Mouse (Mus musculus) yolk sac, embryonic 10.5 days (tissue): Measurements from ENCODE around the gene Ncoa5.

Experiments
- DNase-seq: peaks from one replicate; pipeline ENCODE4 v3.0.0-alpha.2; 2017; ENCODE audit warnings: low spot score

Gene Ncoa5

DNA sequence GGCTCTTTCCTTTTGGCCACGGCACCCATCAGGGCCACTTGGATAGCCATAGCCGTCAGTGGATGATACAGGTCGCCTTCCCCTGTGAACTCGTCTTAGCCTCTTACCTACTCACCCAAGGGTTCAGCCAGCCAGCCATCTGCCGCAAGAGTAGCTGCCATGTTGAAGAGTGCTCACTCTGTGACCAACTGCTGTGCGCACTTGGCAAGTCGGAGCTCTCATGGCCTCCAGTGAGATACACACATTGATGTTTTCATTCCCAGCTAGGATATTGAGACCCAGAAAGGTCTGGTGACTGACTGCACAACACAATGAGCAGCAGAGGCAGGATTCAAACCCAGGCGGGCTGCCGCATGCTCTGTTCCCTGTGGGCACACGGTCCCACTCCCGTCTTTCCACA is 40.5 kb downstream of the Ncoa5 start:
- DNase-seq, result no peak

- DNase-seq, result no peak
Measured at GRCm38 (mm10) chr2:164991808-164992207, 42.9 kb downstream of the Ncoa5 start.

- DNase-seq, result no peak
Measured at GRCm38 (mm10) chr2:164991111-164991510, 43.6 kb downstream of the Ncoa5 start.

GRCm38 (mm10) chr2:164988777-164989176 is 45.9 kb downstream of the Ncoa5 start:
- no peak for DNase-seq

DNA sequence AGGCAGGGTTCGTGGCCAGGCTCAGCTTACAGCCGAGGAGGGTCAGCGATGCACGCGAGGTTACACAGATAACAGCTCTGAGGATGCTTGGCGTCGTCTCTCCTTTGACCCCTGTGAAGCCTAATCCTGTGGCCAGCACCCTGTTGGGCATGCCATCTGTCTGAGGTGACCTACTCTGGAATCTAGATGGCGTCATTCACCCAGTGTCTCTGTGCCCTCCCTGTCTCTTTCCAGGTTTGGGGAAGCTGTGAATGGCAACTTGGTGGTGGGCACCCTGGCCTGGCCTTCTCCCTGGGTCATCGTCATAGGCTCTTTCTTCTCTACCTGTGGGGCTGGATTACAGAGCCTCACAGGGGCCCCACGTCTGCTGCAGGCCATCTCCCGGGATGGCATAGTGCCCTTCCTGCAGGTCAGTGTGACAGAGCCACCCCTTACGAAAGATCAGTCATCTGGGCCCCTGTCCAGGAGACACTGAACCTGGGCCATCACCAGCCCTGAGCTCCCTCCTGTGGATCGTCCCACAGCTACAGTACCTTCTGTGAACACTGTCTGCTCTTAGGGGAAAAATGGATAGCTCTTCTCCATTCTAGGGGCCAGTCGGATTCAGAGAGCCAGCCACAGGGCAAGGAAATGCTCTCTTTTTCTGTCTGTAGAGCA is 48.2 kb downstream of the Ncoa5 start:
- DNase-seq, result no peak

- DNase-seq, result no peak
Measured at GRCm38 (mm10) chr2:164985962-164986361, 48.7 kb downstream of the Ncoa5 start.

GRCm38 (mm10) chr2:164979749-164980148 is 54.9 kb downstream of the Ncoa5 start:
- peak; percentile 33 for DNase-seq

DNA sequence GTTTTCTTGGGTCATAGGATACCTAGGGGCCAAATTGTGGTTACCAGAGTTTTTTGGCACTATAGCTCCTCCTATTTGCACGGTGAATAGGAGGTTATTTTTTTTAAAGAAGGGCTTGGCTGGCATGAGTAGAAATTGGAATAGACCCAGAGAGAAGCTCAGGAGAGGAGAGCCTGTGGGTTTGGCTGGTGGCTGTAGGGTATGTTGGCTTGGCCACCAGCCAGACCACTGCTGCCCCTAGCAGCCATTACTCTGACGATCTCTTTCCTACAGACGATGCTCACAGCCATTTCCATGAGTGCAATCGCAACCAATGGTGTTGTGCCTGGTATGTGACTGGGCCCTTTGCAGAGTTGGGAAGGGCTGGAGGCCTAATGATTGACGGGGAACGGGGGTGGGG is 59.1 kb downstream of the Ncoa5 start:
- no peak for DNase-seq

- no peak for DNase-seq
Measured at GRCm38 (mm10) chr2:164972646-164973045, 62.0 kb downstream of the Ncoa5 start.

DNA sequence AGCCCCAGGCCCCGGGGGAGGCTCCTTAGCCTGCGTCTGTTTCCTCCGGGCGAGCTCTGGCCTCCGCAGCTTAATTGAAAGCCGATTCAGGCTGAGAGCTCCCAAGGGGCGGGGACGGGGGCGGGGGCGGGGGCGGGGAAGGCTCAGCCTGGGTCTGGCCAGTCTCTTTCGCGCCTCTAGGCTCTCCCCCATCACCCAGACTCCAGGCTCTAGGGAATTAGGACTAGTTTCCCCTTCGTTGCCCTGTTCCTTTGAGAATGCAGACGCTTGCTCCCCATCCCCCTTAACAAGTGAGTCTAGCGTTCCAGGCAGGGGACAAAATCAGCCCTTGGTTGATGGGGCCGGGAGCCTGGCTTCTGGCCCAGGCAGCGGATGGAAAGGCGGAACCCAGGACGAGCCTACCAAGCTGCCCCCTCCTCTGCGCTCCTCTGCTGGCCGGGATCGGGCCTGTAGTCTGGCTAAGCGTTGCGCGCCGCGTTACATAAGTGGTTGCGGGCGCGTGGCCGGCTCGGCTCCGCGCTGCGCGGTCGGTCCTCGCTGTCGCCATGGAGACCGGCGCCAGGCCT is 64.0 kb downstream of the Ncoa5 start:
- DNase-seq, result no peak

DNA sequence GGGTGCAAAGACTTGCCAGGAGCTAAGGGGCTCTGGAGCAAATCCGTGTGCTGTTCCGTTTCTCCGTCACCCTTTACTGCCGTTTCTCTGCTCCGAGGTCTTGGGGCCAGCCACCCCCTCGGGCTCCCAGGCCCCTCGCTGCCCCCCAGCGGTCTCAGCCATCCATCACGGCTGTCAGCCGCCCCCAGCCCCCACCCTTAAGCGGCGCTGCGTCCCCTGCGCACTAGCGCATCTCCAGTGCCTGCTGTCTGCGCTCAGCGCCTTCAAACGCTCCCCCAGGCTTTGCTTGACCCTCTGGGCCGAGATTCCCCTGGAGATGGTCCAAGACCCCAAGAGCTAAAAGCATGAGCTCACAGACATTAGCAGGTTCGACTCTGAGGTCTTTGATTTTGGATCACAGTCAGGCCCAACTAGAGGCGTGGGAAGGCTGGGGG is 65.3 kb downstream of the Ncoa5 start:
- DNase-seq, result no peak

DNA sequence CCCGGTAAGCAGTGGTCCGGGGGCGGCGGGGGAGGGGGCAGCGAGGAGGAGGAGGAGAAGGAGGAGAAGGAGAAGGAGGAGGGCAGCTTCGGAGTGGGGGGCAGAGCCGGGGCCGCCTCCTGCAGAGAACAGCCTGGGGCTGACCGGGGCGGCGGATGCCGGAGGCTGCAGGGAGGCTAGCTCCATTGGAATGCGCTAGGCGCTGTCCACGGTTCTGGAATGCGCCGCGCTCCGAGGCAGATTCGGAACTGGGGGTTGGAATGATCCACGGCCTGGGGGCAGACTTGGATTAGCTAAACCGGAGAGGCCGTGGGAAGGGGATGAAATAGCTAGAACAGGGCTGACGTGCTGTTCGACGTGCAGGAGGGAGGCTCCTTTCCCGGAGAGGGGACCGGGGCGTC is 66.2 kb downstream of the Ncoa5 start:
- DNase-seq, result peak; percentile 73

- no peak for DNase-seq
Measured at GRCm38 (mm10) chr2:164967761-164968440, 66.8 kb downstream of the Ncoa5 start.

- no peak for DNase-seq
Measured at GRCm38 (mm10) chr2:164967193-164967592, 67.5 kb downstream of the Ncoa5 start.

GRCm38 (mm10) chr2:164966381-164966780 is 68.3 kb downstream of the Ncoa5 start:
- DNase-seq, result peak; percentile 34

- DNase-seq, result no peak
Measured at GRCm38 (mm10) chr2:164964981-164965380, 69.7 kb downstream of the Ncoa5 start.

DNA sequence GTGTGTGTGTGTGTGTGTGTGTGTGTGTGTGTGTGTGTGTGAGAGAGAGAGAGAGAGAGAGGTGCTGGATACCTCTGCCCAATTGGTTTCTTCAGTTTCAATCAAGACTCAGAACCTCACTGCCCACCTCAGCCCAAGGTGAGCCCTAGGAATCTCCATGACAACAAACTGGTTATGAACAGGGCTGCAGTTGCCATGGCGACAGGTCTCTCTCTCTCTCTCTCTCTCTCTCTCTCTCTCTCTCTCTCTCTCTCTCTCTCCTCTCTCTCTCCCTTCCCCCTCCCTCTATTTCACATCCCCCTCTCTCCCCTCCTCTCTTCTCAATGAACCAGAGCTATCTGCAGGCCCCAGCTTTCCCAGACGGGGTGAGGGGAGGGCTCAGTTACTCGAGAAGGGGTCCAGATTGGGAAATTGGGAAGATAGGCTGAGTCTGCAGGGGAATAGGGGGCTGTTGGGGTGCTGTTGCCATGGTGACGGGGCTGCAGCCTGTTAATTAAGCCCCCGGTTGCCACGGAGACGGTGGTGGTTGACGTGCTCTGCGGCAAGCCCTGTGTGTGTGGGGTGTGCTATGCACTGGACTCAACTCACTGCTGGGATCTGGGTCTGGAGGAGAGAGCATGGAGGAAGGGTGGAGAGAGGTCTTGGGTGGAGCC is 70.3 kb downstream of the Ncoa5 start:
- DNase-seq, result no peak

- no peak for DNase-seq
Measured at GRCm38 (mm10) chr2:164962183-164962580, 72.5 kb downstream of the Ncoa5 start.

DNA sequence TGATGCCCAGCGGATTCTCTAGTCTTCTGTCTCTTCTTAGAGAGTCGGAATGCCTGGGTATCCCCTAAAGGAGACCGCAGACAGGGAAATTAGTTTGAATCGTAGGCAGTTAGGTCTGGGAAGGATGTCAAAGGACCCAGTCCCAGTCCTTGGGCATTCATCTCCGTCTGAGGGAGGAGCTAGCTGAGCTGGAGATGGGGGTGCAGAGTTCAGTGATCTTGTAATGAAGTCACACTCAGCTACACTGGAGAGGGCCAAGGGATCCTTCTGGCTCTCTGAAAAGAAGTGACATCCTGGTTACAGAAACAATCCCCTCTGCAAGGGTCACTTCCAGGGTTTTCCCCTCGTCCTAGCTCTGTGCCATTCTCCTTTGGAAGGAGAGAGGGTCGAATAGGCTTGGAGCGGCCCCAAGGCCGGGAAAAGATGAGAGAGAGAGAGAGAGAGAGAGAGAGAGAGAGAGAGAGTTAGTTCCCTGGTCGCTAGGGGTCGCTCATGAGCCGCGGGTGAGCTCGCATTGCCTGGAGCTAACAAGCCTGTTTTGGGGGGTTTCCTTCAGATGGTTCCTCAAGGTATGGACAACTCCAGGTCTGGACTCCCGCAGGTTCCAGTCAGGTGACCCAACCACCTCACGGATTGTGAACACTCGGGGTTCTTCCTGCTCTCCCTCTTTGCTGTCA is 73.0 kb downstream of the Ncoa5 start:
- DNase-seq, result peak; percentile 50

DNA sequence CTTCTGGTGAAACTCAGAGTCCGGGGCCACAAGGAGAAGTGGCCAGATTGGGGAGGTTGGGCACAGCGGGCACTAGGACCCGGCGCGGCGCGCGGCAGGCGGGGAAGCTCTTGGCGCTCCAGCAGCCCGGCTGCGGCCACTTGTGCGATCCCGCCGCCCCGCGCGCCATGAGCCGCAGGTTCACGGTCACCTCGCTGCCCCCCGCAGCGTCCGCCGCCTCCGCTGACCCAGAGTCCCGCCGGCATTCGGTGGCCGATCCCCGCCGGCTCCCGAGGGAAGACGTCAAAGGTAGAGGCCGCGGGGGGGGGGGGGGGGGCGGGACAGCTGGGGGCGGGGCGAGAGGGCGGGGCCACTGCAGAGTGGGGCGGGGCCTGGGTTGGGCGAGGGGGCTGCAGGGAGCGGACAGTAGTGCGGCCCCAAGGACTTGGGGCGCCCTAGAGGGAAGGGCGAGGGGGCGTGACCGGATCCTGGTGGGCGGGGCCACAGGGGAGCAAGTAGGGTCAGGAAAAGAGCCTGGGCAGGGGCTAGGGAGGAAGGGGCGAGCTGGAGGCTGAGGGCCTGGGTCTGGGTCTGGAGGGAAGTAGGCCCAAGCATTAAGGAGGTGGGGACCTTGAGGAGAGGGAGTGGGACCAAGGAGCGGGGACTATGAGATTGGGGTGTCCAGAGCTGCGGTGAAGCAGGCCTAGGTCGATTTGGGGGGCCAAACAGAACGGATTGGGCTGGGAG is 73.8 kb downstream of the Ncoa5 start, which contains the start of gene Slc12a5:
Gene Slc12a5, plus strand, starts transcription at position 87 of the 726 bp plus-strand sequence.
- DNase-seq, result peak; percentile 70

- DNase-seq, result no peak
Measured at GRCm38 (mm10) chr2:164957548-164958315, 76.9 kb downstream of the Ncoa5 start.
